Comparison of ENCODE assay signal across 10 mouse cellular contexts in genomic region chr6:128797936-128798771, GRCm38 (mm10). TPM values are rescaled to one million over a fixed set of nuclear protein-coding genes. Genes with fewer than 3 reads are reported as not detected.
A peak's percentile ranks its signal among the peaks of the same experiment; 100 is the strongest.
DNase-seq lines count a peak whose midpoint lies in the region; ATAC-seq and TF ChIP-seq lines count a peak whose summit lies in the region.
"Had no signal": no experiment of that assay in that cellular context is flagged by ENCODE, and none has a peak within 500 bp of the region (broad histone marks: within the 10 kb centered on the region; RNA-seq: fewer than 3 reads in every experiment).

No protein-coding gene starts in this region.

- H3K4me1 ChIP-seq in embryonic facial prominence, embryonic 13.5 days: peaks cover 10% of the 10 kb centered on the region
- H3K4me1 ChIP-seq in hindbrain, embryonic 14.5 days (replicated peaks; ENCODE audit: control insufficient read depth, insufficient read depth, low read length): peaks cover 9% of the 10 kb centered on the region; the same call in 1 of the 2 replicates
- H3K4me1 ChIP-seq in lung, postnatal 0 days (ENCODE audit: insufficient read depth, low read depth, low read length): no peaks in the 10 kb centered on the region

- TF ChIP-seq CTCF in lung, postnatal 0 days (IDR thresholded peaks at IDR 0.05): no peak

- TF ChIP-seq EP300 in lung, postnatal 0 days (IDR thresholded peaks at IDR 0.05): no peak

- DNase-seq in adrenal gland, postnatal 14 days: peak; percentile 14
- no peak for DNase-seq in adrenal gland, postnatal 25 days
- DNase-seq in ES-CJ7 (ENCODE audit: low read depth, low spot score): peak; percentile 66
- DNase-seq in hindbrain, embryonic 14.5 days (ENCODE audit: low spot score): peak; percentile 38
- peak; percentile 71 for DNase-seq in lung, postnatal 0 days (ENCODE audit: low spot score)
- peak; percentile 61 for DNase-seq in retina, postnatal 1 day

- WGBS in embryonic facial prominence, embryonic 13.5 days: 12% methylated on average over 15 of the region's 15 CpGs
- WGBS in hindbrain, embryonic 14.5 days: 15% methylated on average over 15 of the region's 15 CpGs
- 21% methylated on average over 15 of the region's 15 CpGs for WGBS in lung, postnatal 0 days

- H3K9me3 ChIP-seq in embryonic facial prominence, embryonic 13.5 days: no peaks in the 10 kb centered on the region
- no peaks in the 10 kb centered on the region for H3K9me3 ChIP-seq in hindbrain, embryonic 14.5 days (ENCODE audit: control insufficient read depth, low read length)
- no peaks in the 10 kb centered on the region for H3K9me3 ChIP-seq in lung, postnatal 0 days (ENCODE audit: low read length)

- peak overlapping the region; percentile 67 for H3K9ac ChIP-seq in embryonic facial prominence, embryonic 13.5 days
- H3K9ac ChIP-seq in hindbrain, embryonic 14.5 days: peak overlapping the region; percentile 54
- H3K9ac ChIP-seq in lung, postnatal 0 days (replicated peaks; ENCODE audit: low read depth): no peak overlapping the region

- no peaks in the 10 kb centered on the region for H3K27me3 ChIP-seq in embryonic facial prominence, embryonic 13.5 days
- H3K27me3 ChIP-seq in hindbrain, embryonic 14.5 days (ENCODE audit: control insufficient read depth, insufficient read depth, low read length): no peaks in the 10 kb centered on the region
- H3K27me3 ChIP-seq in lung, postnatal 0 days (replicated peaks; ENCODE audit: insufficient read depth, low read length): no peaks in the 10 kb centered on the region

- peak overlapping the region; percentile 69 for H3K4me2 ChIP-seq in embryonic facial prominence, embryonic 13.5 days
- H3K4me2 ChIP-seq in hindbrain, embryonic 14.5 days (replicated peaks): peak overlapping the region; percentile 71
- H3K4me2 ChIP-seq in lung, postnatal 0 days (replicated peaks; ENCODE audit: low read depth, low read length): peak overlapping the region; percentile 48

- H3K36me3 ChIP-seq in embryonic facial prominence, embryonic 13.5 days: no peaks in the 10 kb centered on the region
- H3K36me3 ChIP-seq in hindbrain, embryonic 14.5 days (replicated peaks; ENCODE audit: control insufficient read depth, insufficient read depth): no peaks in the 10 kb centered on the region
- no peaks in the 10 kb centered on the region for H3K36me3 ChIP-seq in lung, postnatal 0 days (ENCODE audit: insufficient read depth, low read length)

- ATAC-seq in embryonic facial prominence, embryonic 13.5 days (ENCODE audit: insufficient number of reproducible peaks, insufficient read depth, low FRiP score, low TSS enrichment, low read depth): no peak
- no peak for ATAC-seq in hindbrain, embryonic 14.5 days (ENCODE audit: low FRiP score)
- no peak for ATAC-seq in lung, postnatal 0 days
- ATAC-seq in granulocyte monocyte progenitor cell, adult 5-6 weeks (replicated peaks; ENCODE audit: poor library complexity, severe bottlenecking): no peak

- H3K4me3 ChIP-seq in embryonic facial prominence, embryonic 13.5 days: peak overlapping the region; percentile 62
- peak overlapping the region; percentile 60 for H3K4me3 ChIP-seq in hindbrain, embryonic 14.5 days (replicated peaks; ENCODE audit: low read length)
- peak overlapping the region; percentile 62; the same call in 1 of the 2 replicates for H3K4me3 ChIP-seq in lung, postnatal 0 days (ENCODE audit: low read depth, low read length)

- H3K27ac ChIP-seq in embryonic facial prominence, embryonic 13.5 days: peak overlapping the region; percentile 11; the same call in 1 of the 2 replicates
- peak overlapping the region; percentile 66 for H3K27ac ChIP-seq in hindbrain, embryonic 14.5 days
- peak overlapping the region; percentile 20; the same call in 1 of the 2 replicates for H3K27ac ChIP-seq in lung, postnatal 0 days (ENCODE audit: low read length)

RNA-seq across cellular contexts. Expression of gene Klrb1c, which starts 9.1 kb away (rescaled TPM):
- 0.30 and 0.68 TPM in 2 replicates for total RNA-seq in adrenal gland, postnatal 14 days (2021)
- not detected in 2 replicates for total RNA-seq in adrenal gland, postnatal 25 days (2021)
- 0.10 TPM in 1 of 2 replicates, not detected in the other for polyA plus RNA-seq in embryonic facial prominence, embryonic 13.5 days (2015; fragmentation: Nextera tagmentation; extraction: Ambion mirVana)
- polyA plus RNA-seq in hindbrain, embryonic 14.5 days (2014; fragmentation: Nextera tagmentation; extraction: Ambion mirVana): 0.23 TPM in 1 of 2 replicates, not detected in the other
- polyA plus RNA-seq in lung, postnatal 0 days (2015; fragmentation: Nextera tagmentation; extraction: Ambion mirVana): 0.41 and 0.50 TPM in 2 replicates
- not detected in 2 replicates for total RNA-seq in granulocyte monocyte progenitor cell, adult 5-6 weeks (2014; fragmentation: Nextera tagmentation)
- 0.34 and 1.0 TPM in 2 replicates for total RNA-seq in granulocyte monocyte progenitor cell, adult 5-6 weeks (2017)
- total RNA-seq: layer of hippocampus, postnatal 36 days had no signal
- polyA plus RNA-seq: C2C12 had no signal

RNA-seq across cellular contexts. Expression of gene Gm44511, which starts 28.0 kb away (rescaled TPM):
- not detected in 2 replicates for total RNA-seq in adrenal gland, postnatal 14 days (2021)
- total RNA-seq in adrenal gland, postnatal 25 days (2021): not detected in 2 replicates
- polyA plus RNA-seq in embryonic facial prominence, embryonic 13.5 days (2015; fragmentation: Nextera tagmentation; extraction: Ambion mirVana): not detected in 2 replicates
- not detected in 2 replicates for polyA plus RNA-seq in hindbrain, embryonic 14.5 days (2014; fragmentation: Nextera tagmentation; extraction: Ambion mirVana)
- 0.26 TPM in 1 of 2 replicates, not detected in the other for polyA plus RNA-seq in lung, postnatal 0 days (2015; fragmentation: Nextera tagmentation; extraction: Ambion mirVana)
- not detected in 2 replicates for total RNA-seq in granulocyte monocyte progenitor cell, adult 5-6 weeks (2014; fragmentation: Nextera tagmentation)
- not detected in 2 replicates for total RNA-seq in granulocyte monocyte progenitor cell, adult 5-6 weeks (2017)
- total RNA-seq: layer of hippocampus, postnatal 36 days had no signal
- polyA plus RNA-seq: C2C12 had no signal

RNA-seq across cellular contexts. Expression of gene Klrb1b, which starts 28.0 kb away (rescaled TPM):
- 1.5 TPM in 1 of 2 replicates, not detected in the other for total RNA-seq in adrenal gland, postnatal 14 days (2021)
- total RNA-seq in adrenal gland, postnatal 25 days (2021): not detected in 2 replicates
- polyA plus RNA-seq in embryonic facial prominence, embryonic 13.5 days (2015; fragmentation: Nextera tagmentation; extraction: Ambion mirVana): 0.19 TPM in 1 of 2 replicates, not detected in the other
- polyA plus RNA-seq in hindbrain, embryonic 14.5 days (2014; fragmentation: Nextera tagmentation; extraction: Ambion mirVana): not detected in 2 replicates
- polyA plus RNA-seq in lung, postnatal 0 days (2015; fragmentation: Nextera tagmentation; extraction: Ambion mirVana): 0.26 and 0.35 TPM in 2 replicates
- not detected in 2 replicates for total RNA-seq in granulocyte monocyte progenitor cell, adult 5-6 weeks (2014; fragmentation: Nextera tagmentation)
- total RNA-seq in granulocyte monocyte progenitor cell, adult 5-6 weeks (2017): 0.09 TPM in 1 of 2 replicates, not detected in the other
- total RNA-seq: layer of hippocampus, postnatal 36 days had no signal
- polyA plus RNA-seq: C2C12 had no signal

Comparison
In these comparisons a context has a peak if more than half of its experiments do, and no peak if none do; other contexts are left out.
1. H3K27ac ChIP-seq: peak in every context shown above with its lines; median percentile 66 in hindbrain, embryonic 14.5 days; 20 in lung, postnatal 0 days; 11 in embryonic facial prominence, embryonic 13.5 days.